Mouse (Mus musculus) liver, embryonic 12.5 days (tissue): Measurements from ENCODE around the gene Izumo4. TPM values are rescaled to one million over a fixed set of nuclear protein-coding genes. Genes with fewer than 3 reads are reported as not detected.
A peak's percentile ranks its signal among the peaks of the same experiment; 100 is the strongest.

Experiments used
- ATAC-seq: fragments of 200-750 bp; cut with Nextera tagmentation; 2 replicates; pipeline ENCODE4 v1.8.0; 2017; ENCODE audit warnings: moderate number of reproducible peaks, mild to moderate bottlenecking, moderate library complexity
- H3K27ac ChIP-seq: fragments of 300-500 bp; sonication (generic); 2 replicates; pipeline ENCODE4 v1.5.1; 2016; ENCODE audit warnings: mild to moderate bottlenecking
- H3K27me3 ChIP-seq: fragments of 300-500 bp; sonication (generic); replicated peaks from 2 replicates; pipeline ENCODE4 v1.6.1; 2016; ENCODE audit warnings: mild to moderate bottlenecking, moderate library complexity
- H3K36me3 ChIP-seq: fragments of 300-500 bp; sonication (generic); 2 replicates; pipeline ENCODE4 v1.6.1; 2016; ENCODE audit warnings: mild to moderate bottlenecking, moderate library complexity
- H3K4me1 ChIP-seq: fragments of 300-500 bp; sonication (generic); 2 replicates; pipeline ENCODE4 v1.6.1; 2016
- H3K4me2 ChIP-seq: fragments of 300-500 bp; sonication (generic); 2 replicates; pipeline ENCODE4 v1.6.1; 2016; ENCODE audit warnings: mild to moderate bottlenecking, moderate library complexity
- H3K4me3 ChIP-seq: fragments of 300-500 bp; sonication (generic); 2 replicates; pipeline ENCODE4 v1.5.1; 2016; ENCODE audit warnings: mild to moderate bottlenecking, moderate library complexity
- H3K9ac ChIP-seq: fragments of 300-500 bp; sonication (generic); 2 replicates; pipeline ENCODE4 v1.6.1; 2016; ENCODE audit warnings: mild to moderate bottlenecking, moderate library complexity
- H3K9me3 ChIP-seq: fragments of 300-500 bp; sonication (generic); replicated peaks from 2 replicates; pipeline ENCODE4 v1.6.1; 2016; ENCODE audit warnings: mild to moderate bottlenecking, moderate library complexity
- WGBS: fragments of 180-500 bp; shearing (Covaris S2); methylation state at CpG from one replicate; pipeline ENCODE4 v1.1.7; 2016; ENCODE audit not compliant: insufficient replicate concordance; 5-methylcytosine and 5-hydroxymethylcytosine counted together
- polyA plus RNA-seq: library from polyadenylated mRNA; unstranded; fragments of >200 nt; fragmentation: Nextera tagmentation; extraction: Ambion mirVana; gene quantifications from 2 replicates; pipeline ENCODE4 v1.2.1, GENCODE M21; 2016

The Izumo4 gene
- polyA plus RNA-seq, 1 experiment from 2014 or later = 10.6 TPM

DNA sequence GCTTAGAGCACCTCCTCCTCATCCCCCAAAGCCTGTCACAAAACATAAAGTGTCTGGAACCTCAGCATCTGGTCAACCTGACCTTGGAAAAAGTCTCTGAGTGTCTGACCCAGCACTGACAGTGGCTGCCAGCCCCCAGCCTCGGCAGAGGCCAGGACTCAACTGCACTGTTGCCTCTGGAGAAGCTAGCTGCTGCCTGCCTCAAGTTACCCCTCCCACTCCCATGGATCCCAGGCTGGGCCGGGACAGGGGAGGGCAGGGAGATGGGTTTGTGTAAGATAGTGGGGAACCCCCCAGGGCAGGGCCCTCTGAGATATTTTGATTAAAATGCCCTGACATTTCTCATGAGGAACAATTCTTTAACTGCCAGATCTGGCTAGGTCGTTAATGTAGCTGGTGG lies 3.0 kb downstream of the Izumo4 start:
- Histone ChIP-seq H3K9ac (peak overlapping the region; percentile 13; the same call in 1 of the 2 replicates), H3K4me1 (peaks cover 46% of the 10 kb centered on the region), H3K9me3 (no peaks in the 10 kb centered on the region), H3K36me3 (peaks cover 52% of the 10 kb centered on the region), H3K4me3 (no peak overlapping the region), H3K27ac (no peak overlapping the region), H3K27me3 (no peaks in the 10 kb centered on the region), H3K4me2 (no peak overlapping the region)
- WGBS = 46% methylated on average over 3 of the region's 3 CpGs
- no peak for ATAC-seq

DNA sequence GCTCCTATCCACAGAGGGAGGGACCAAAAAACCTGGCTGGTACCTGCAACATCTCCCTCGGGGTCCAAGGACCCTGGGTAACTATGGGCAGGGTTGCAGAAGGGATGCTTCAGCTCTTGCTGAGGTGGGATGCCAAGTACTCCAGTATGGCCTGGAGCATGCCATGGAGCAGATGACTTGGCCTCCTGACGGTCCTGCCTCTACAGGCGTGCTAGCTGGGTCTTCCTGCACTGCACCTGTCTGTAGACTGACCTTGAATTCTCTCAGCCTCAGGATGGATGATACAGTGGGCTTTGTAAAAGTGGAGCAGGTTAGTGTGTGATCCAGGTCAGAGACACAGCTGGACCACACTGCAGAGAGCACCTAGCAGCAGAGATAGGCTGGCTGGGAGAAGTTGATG lies 3.5 kb downstream of the Izumo4 start:
- Histone ChIP-seq H3K9me3 (no peaks in the 10 kb centered on the region), H3K27ac (0 out of 2 replicates have a peak overlapping the region, but pooled peaks have one; percentile 15), H3K36me3 (peaks cover 56% of the 10 kb centered on the region), H3K27me3 (no peaks in the 10 kb centered on the region), H3K4me2 (no peak overlapping the region), H3K9ac (peak overlapping the region; percentile 13; the same call in 1 of the 2 replicates), H3K4me3 (no peak overlapping the region), H3K4me1 (peaks cover 42% of the 10 kb centered on the region)
- no peak for ATAC-seq
- 72% methylated on average over 3 of the region's 3 CpGs for WGBS

DNA sequence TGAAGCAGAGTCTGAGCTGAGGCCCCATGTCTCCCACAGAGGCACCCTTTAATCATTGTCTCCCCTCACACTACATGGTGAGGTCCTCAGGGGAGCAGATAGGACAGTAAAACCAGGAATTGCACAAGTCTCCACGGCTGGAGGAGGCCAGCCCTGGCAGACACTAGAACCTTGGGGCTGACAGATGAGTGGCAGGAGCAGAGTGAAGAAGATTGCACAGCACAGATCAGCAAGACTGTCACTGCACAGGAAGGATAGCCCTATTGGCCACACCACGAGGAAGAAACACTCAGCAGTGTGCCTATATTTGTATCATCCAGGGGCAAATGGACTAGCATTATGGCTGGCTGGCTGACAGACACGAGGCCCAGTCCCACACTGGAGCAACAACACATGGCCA lies 8.8 kb downstream of the Izumo4 start:
- no peak overlapping the region for H3K4me3 ChIP-seq
- no peak overlapping the region for H3K4me2 ChIP-seq
- 67% methylated on average over 3 of the region's 3 CpGs for WGBS
- H3K9ac ChIP-seq = no peak overlapping the region
- ATAC-seq = no peak
- H3K27ac ChIP-seq = no peak overlapping the region
- H3K4me1 ChIP-seq = 0 out of 2 replicates have a peak, but pooled peaks cover 2% of the 10 kb centered on the region
- H3K9me3 ChIP-seq = no peaks in the 10 kb centered on the region
- H3K36me3 ChIP-seq = peaks cover 100% of the 10 kb centered on the region
- H3K27me3 ChIP-seq = no peaks in the 10 kb centered on the region

DNA sequence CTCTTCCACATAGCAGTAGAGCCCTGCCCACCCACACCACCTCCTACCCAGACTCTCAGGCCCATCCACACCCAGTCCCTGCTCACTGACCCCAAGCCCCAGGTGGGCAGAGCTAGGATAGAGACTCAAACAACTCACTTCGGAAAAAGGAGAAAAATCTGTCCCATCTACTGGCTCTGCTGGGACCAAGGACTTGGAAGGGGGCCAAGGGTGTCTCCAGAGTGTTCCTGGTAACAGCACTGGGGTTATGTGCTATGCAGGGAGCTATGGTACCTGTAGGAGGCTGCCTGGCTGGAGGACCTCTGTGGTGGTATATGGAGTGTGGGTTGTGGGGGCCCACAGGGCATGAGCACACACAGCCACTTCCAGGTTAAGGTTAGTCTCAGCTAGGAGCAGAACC lies 15.3 kb downstream of the Izumo4 start:
- Histone ChIP-seq H3K36me3 (peaks cover 100% of the 10 kb centered on the region), H3K9me3 (no peaks in the 10 kb centered on the region), H3K27ac (0 out of 2 replicates have a peak overlapping the region, but pooled peaks have one; percentile 7), H3K27me3 (no peaks in the 10 kb centered on the region), H3K4me2 (no peak overlapping the region), H3K4me3 (no peak overlapping the region), H3K4me1 (no peaks in the 10 kb centered on the region), H3K9ac (no peak overlapping the region)
- WGBS = 81% methylated on average over 1 of the region's 1 CpGs
- no peak for ATAC-seq

DNA sequence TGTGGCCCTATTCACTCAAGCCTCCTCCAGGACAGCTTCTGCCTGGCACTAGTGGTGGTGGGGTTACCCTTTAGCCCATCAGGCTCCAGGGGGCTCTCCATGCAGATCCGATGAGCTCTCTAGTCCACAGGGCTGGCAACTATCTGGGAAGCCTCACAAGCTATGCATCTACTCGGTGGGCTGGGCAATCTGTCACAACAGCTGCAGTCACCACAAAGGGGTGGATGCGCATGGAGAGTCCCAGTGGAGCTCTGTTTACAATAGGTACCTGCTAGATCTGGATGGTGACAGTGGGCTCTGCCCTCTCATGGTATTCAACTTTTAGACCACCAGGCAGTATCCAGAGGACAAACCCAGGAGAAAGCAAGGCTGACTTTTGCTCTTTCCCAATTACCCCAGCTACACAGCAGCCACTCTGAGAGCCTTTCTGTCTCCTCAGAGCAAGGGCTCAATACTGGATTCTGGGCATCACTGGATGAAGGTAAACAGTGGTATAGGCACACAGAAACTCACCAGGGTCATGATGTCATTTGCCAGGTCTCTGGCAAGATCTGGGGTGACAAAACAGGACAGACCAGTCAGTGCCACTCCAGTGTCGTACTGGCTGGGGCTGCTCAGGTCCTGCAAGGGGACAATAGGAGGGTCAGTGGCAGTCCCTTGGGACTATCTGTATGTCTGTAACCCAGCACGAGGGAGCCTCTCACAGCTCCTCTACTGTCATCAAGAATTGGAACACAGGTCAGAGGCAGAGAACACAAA lies 25.6 kb downstream of the Izumo4 start:
- Histone ChIP-seq H3K4me2 (no peak overlapping the region), H3K27me3 (no peaks in the 10 kb centered on the region), H3K27ac (no peak overlapping the region), H3K36me3 (peaks cover 99% of the 10 kb centered on the region), H3K9me3 (no peaks in the 10 kb centered on the region), H3K9ac (no peak overlapping the region), H3K4me3 (no peak overlapping the region), H3K4me1 (no peaks in the 10 kb centered on the region; the same call in 1 of the 2 replicates)
- no peak for ATAC-seq
- 82% methylated on average over 5 of the region's 5 CpGs for WGBS

DNA sequence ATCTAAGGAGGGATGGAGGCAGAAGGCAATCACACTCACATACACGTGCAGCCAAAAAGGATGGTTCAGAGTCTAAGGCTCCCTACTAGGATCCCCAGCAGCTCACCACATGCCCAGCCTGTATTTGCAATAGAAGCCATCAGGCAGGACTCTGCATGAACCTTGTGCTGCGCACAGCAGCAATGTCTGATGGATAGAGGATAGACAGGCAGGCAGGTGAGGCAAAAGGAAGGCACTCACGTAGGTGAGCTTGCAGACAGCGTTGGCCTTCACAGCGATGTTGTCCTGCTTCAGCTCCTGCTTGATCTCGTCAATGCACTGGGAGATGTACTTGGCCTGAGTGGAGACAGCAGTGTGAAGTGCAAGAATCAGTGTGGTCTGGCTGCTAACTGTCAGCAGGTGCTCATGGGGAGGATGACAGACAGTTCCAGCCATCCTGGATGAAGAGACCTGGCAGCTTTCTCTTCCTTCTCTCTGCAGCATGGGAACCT lies 30.7 kb downstream of the Izumo4 start:
- Histone ChIP-seq H3K27ac (no peak overlapping the region), H3K36me3 (peaks cover 94% of the 10 kb centered on the region), H3K9ac (no peak overlapping the region), H3K9me3 (no peaks in the 10 kb centered on the region), H3K27me3 (no peaks in the 10 kb centered on the region), H3K4me1 (peaks cover 14% of the 10 kb centered on the region), H3K4me3 (no peak overlapping the region), H3K4me2 (no peak overlapping the region)
- ATAC-seq = no peak
- WGBS = 88% methylated on average over 6 of the region's 6 CpGs

DNA sequence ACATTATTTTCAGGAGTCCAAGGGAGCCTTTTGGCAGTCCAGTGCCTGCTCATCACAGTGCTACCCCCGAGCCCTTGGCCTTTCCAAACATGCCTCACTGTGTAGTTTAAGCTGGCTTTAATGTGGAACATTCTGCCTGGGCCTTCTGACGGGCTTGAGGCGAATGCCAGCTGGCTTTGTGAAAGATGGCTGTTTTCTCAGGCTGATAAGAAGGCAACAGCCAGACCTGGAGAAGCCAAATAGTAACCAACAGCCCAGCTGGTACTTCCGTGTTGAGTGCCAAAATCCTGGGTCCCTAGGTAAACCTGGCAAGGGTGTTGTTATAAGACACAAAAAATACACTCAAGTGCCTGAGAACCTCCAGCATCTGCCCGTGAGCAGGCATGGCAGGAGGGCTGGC lies 34.7 kb downstream of the Izumo4 start:
- Histone ChIP-seq H3K4me3 (no peak overlapping the region), H3K36me3 (peaks cover 60% of the 10 kb centered on the region), H3K4me1 (peaks cover 52% of the 10 kb centered on the region), H3K27ac (peak overlapping the region; percentile 38; the same call in 1 of the 2 replicates), H3K27me3 (no peaks in the 10 kb centered on the region), H3K9ac (no peak overlapping the region), H3K4me2 (no peak overlapping the region), H3K9me3 (no peaks in the 10 kb centered on the region)
- 55% methylated on average over 5 of the region's 5 CpGs for WGBS
- ATAC-seq = no peak

DNA sequence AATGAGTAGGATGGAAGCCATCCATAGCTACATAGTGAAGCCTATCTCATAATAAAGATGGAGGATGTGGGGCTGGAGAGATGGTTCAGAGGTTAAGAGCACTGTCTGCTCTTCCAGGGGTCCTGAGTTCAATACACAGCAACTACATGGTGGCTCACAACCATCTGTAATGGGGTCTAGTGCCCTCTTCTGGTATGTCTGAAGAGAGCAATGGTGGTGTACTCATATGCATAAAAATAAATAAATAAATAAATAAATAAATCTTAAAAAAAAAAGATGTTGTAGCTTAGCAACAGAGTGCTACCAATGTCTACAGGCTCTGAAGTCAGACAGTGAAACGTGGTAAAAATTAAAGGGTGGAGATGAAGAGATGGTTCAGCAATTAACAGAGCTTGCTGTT lies 36.7 kb downstream of the Izumo4 start:
- no peaks in the 10 kb centered on the region for H3K27me3 ChIP-seq
- WGBS = 66% methylated on average over 1 of the region's 1 CpGs
- H3K9me3 ChIP-seq = no peaks in the 10 kb centered on the region
- no peak overlapping the region for H3K27ac ChIP-seq
- no peak overlapping the region for H3K4me3 ChIP-seq
- peaks cover 41% of the 10 kb centered on the region for H3K36me3 ChIP-seq
- H3K4me2 ChIP-seq = no peak overlapping the region
- peaks cover 64% of the 10 kb centered on the region for H3K4me1 ChIP-seq
- no peak overlapping the region for H3K9ac ChIP-seq
- ATAC-seq = no peak

DNA sequence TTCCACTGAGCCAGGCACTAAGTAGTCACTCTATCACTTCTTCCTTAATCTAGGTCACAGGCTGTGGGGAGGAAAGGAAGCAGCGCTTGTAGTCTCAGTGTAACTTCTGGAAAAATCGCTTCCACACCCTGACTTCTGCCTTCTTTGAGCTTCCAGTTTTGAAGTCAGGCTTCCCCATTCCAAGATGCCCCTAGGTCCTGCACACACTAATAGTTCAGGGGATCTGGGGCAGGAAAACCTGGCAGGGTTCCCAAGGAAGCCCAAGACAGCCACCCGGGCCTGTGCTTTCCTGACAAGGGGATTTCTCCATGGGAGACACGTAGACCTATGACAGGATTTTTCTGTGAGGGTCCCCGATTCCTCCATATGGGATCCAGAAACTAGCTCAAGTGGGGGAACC lies 39.2 kb downstream of the Izumo4 start:
- H3K27me3 ChIP-seq = no peaks in the 10 kb centered on the region
- peak overlapping the region; percentile 80 for H3K4me2 ChIP-seq
- H3K27ac ChIP-seq = peak overlapping the region; percentile 84
- 9% methylated on average over 5 of the region's 5 CpGs for WGBS
- peak overlapping the region; percentile 95 for H3K9ac ChIP-seq
- peak overlapping the region; percentile 97 for H3K4me3 ChIP-seq
- H3K36me3 ChIP-seq = peaks cover 18% of the 10 kb centered on the region
- ATAC-seq = no peak
- H3K4me1 ChIP-seq = peaks cover 77% of the 10 kb centered on the region
- no peaks in the 10 kb centered on the region for H3K9me3 ChIP-seq

DNA sequence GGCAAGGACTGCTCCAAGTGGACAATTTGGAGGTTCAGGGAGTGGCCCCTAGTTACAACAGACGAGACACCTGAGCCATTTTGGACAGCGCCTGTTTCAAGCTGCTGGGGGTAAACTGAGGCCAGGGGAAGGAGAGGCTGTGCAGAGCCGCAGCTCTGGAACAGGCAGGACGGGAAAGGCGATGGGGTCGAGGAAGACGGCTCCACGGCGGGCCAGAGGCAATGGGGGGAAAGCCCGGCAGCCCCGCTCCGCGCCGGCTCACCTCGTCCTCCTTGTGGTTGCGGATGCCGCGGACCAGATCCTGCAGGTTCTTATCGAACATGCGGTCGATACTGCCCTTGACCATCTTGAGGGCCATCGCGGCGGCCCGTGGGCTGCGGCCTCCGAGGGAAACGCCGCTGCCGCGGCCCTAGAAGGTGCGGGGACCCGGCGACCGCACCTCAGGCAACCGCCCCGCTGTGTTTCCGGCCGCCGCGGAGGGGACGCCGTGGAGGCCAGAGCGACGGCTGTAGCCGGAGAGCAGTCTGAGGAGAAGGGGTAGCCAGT lies 39.7 kb downstream of the Izumo4 start:
- Histone ChIP-seq H3K27ac (peak overlapping the region; percentile 84), H3K4me1 (peaks cover 72% of the 10 kb centered on the region), H3K9ac (peak overlapping the region; percentile 95), H3K4me2 (peak overlapping the region; percentile 80), H3K36me3 (peaks cover 14% of the 10 kb centered on the region; the same call in 1 of the 2 replicates), H3K4me3 (peak overlapping the region; percentile 97), H3K9me3 (no peaks in the 10 kb centered on the region), H3K27me3 (no peaks in the 10 kb centered on the region)
- ATAC-seq = peak; percentile 52
- WGBS = under 1% methylated on average over 46 of the region's 46 CpGs

DNA sequence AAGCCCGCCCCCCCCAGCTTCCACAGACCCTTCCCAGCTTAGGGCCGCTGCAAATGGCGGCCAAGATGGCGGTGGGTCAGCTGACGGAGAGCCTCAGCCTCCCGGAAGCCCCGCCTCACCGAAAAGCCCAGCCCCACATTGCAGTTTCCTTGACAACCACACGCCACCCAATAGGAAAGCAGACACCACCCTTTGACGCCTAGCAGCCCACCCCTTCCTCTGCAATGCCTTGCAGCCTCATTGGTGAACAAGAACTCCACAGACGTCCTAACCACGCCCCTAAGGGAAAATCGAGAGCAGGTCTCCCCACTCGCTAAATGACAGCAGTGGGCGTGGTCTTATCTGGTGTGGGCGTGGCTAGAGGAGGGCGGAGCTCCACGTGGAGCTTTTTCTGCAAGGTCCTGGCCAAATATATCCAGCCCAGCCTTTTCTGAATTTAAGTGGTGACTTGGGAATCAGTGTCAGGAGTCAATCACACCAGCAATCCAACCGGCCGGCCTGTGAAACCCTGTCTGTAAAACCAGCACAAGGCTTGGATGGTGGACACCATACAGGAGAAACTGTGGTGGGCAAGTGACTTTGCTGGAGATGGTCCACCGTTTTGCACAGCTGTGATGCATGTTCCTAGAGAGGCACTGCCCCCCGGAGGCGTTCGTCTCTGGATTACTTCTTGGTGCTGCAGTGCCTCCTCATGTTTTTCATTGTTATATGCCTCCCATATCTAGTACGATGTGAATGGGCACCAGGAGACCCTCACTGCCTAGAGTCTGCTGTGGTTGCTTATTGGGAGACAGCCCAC lies 40.4 kb downstream of the Izumo4 start, which contains the start of gene Ap3d1:
TSS of gene Ap3d1 (minus strand) at position 85 of the 799 bp plus-strand sequence.
- WGBS = 2% methylated on average over 25 of the region's 25 CpGs

More for the DNA sequence above, 40.4 kb downstream of the Izumo4 start, which contains the start of gene Ap3d1:
- no peaks in the 10 kb centered on the region for H3K27me3 ChIP-seq
- peak within 1 kb of the TSS; percentile 80 for H3K4me2 ChIP-seq
- H3K9ac ChIP-seq = peak within 1 kb of the TSS; percentile 95
- H3K4me1 ChIP-seq = peaks cover 65% of the 10 kb centered on the region
- peaks cover 7% of the 10 kb centered on the region; the same call in 1 of the 2 replicates for H3K36me3 ChIP-seq
- peak within 1 kb of the TSS; percentile 97 for H3K4me3 ChIP-seq
- peak; percentile 97 for ATAC-seq
- H3K27ac ChIP-seq = peak within 1 kb of the TSS; percentile 84
- H3K9me3 ChIP-seq = no peaks in the 10 kb centered on the region
